ENCODE assay signal across 8 mouse cellular contexts in genomic region chr7:5061774-5062359, GRCm38 (mm10). TPM values are rescaled to one million over a fixed set of nuclear protein-coding genes. Genes with fewer than 3 reads are reported as not detected.
DNase-seq lines count a peak whose midpoint lies in the region; ATAC-seq lines count a peak whose summit lies in the region.

TSS of gene U2af2 (plus strand) at chr7:5062143.

- peaks cover 7% of the 10 kb centered on the region; the same call in 1 of the 2 replicates for H3K36me3 ChIP-seq in hindbrain, embryonic 14.5 days (replicated peaks; ENCODE audit: control insufficient read depth, insufficient read depth)

- H3K9ac ChIP-seq in hindbrain, embryonic 14.5 days = peak within 1 kb of the TSS; percentile 87

- peaks cover 40% of the 10 kb centered on the region for H3K4me1 ChIP-seq in hindbrain, embryonic 14.5 days (replicated peaks; ENCODE audit: control insufficient read depth, insufficient read depth, low read length)

- ATAC-seq in activated CD4-positive, CD25-positive, alpha-beta regulatory T cell, adult 4 months = peak; percentile 25
- ATAC-seq in hindbrain, embryonic 14.5 days (ENCODE audit: low FRiP score) = peak; percentile 80

- H3K4me3 ChIP-seq in hindbrain, embryonic 14.5 days (replicated peaks; ENCODE audit: low read length) = peak within 1 kb of the TSS; percentile 77

- peak; percentile 93 to 96 for DNase-seq in cerebellum, postnatal 4 days (ENCODE audit: low spot score in 2 of 2)
- peak; percentile 90 to 91 for DNase-seq in frontal cortex, postnatal 36 days (ENCODE audit: low spot score in 2 of 2)
- peak; percentile 89 for DNase-seq in hindbrain, embryonic 14.5 days (ENCODE audit: low spot score)
- peak; percentile 91 to 92 for DNase-seq in left cerebral cortex, adult 18-20 months (ENCODE audit: low spot score in 2 of 2)
- peak; percentile 96 to 97 for DNase-seq in lung, postnatal 4 days
- peak; percentile 82 for DNase-seq in retina, postnatal 7 days (ENCODE audit: low read depth, low spot score)
- peak; percentile 83 to 89 for DNase-seq in urinary bladder, adult 18-20 months (ENCODE audit: low spot score in 2 of 2)

- peak within 1 kb of the TSS; percentile 86 for H3K4me2 ChIP-seq in hindbrain, embryonic 14.5 days (replicated peaks)

- peaks cover 9% of the 10 kb centered on the region for H3K27me3 ChIP-seq in hindbrain, embryonic 14.5 days (ENCODE audit: control insufficient read depth, insufficient read depth, low read length)

- H3K9me3 ChIP-seq in hindbrain, embryonic 14.5 days (ENCODE audit: control insufficient read depth, low read length) = no peaks in the 10 kb centered on the region

- WGBS in hindbrain, embryonic 14.5 days = under 1% methylated on average over 62 of the region's 65 CpGs

- H3K27ac ChIP-seq in hindbrain, embryonic 14.5 days = peak within 1 kb of the TSS; percentile 99

RNA-seq across cellular contexts. Expression of gene U2af2, which starts in this region (rescaled TPM):
- 10 to 100 TPM; 24.2 to 30.1 TPM for polyA plus RNA-seq in activated CD4-positive, CD25-positive, alpha-beta regulatory T cell, adult 4 months (2017; shearing (Covaris generic))
- 96.6 and 103 TPM in 2 replicates for polyA plus RNA-seq in hindbrain, embryonic 14.5 days (2014; fragmentation: Nextera tagmentation; extraction: Ambion mirVana)
- 100 to 1,000 TPM; 176 to 181 TPM for total RNA-seq in left cerebral cortex, adult 18-20 months (2021)

Comparison
In these comparisons a context has a peak if more than half of its experiments do, and no peak if none do; other contexts are left out.
1. Peak in every context shown above with its lines: DNase-seq, ATAC-seq, H3K4me3 ChIP-seq and H3K27ac ChIP-seq.